Comparison of ENCODE assay signal across 23 mouse cellular contexts in the genomic region with DNA sequence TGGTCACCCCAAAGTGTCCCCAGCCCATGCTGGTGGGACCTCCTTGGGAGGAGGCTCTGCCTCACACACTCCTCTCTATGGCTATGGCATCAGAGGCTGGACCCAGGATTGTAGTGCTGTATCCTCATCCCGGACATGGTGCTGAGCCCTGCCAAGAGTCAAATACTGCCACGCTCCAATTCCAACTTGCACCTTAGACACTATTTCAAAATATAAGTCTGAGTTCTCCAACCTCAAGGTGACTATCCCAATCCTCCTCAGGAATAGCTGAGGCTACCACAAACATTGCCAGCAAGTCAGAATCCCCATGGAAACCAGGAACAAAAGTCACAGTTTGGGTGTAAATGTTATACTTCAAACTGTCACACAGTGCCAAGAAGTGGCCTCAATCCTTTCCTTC. TPM values are rescaled to one million over a fixed set of nuclear protein-coding genes. Genes with fewer than 3 reads are reported as not detected.
DNase-seq lines count a peak whose midpoint lies in the region; ATAC-seq and TF ChIP-seq lines count a peak whose summit lies in the region.
"Had no signal": no experiment of that assay in that cellular context is flagged by ENCODE, and none has a peak within 500 bp of the region (broad histone marks: within the 10 kb centered on the region; RNA-seq: fewer than 3 reads in every experiment).

No protein-coding gene starts in this region.

- H3K27ac ChIP-seq in forebrain, embryonic 15.5 days (replicated peaks), result peak overlapping the region; percentile 51
- no peak overlapping the region for H3K27ac ChIP-seq in forebrain, embryonic 10.5 days
- peak overlapping the region; percentile 62; the same call in 1 of the 2 replicates for H3K27ac ChIP-seq in intestine, embryonic 16.5 days (ENCODE audit: low read length)
- H3K27ac ChIP-seq in intestine, embryonic 15.5 days, result no peak overlapping the region
- peak overlapping the region; percentile 69 for H3K27ac ChIP-seq in kidney, postnatal 0 days
- no peak overlapping the region for H3K27ac ChIP-seq in kidney, embryonic 15.5 days
- H3K27ac ChIP-seq: embryonic facial prominence, embryonic 15.5 days; hindbrain, embryonic 15.5 days; left cerebral cortex, adult 2 months; liver, embryonic 12.5 days; macrophage; midbrain, embryonic 13.5 days; neural tube, embryonic 13.5 days; stomach, embryonic 15.5 days had no signal

- H3K27me3 ChIP-seq in forebrain, embryonic 15.5 days, result no peaks in the 10 kb centered on the region
- no peaks in the 10 kb centered on the region for H3K27me3 ChIP-seq in forebrain, embryonic 10.5 days (ENCODE audit: poor library complexity, severe bottlenecking)
- no peaks in the 10 kb centered on the region for H3K27me3 ChIP-seq in intestine, embryonic 16.5 days (replicated peaks; ENCODE audit: control insufficient read depth, insufficient read depth, low read length)
- H3K27me3 ChIP-seq in intestine, embryonic 15.5 days (replicated peaks), result no peaks in the 10 kb centered on the region
- no peaks in the 10 kb centered on the region for H3K27me3 ChIP-seq in kidney, postnatal 0 days (ENCODE audit: insufficient read depth, low read length)
- H3K27me3 ChIP-seq in kidney, embryonic 15.5 days, result no peaks in the 10 kb centered on the region
- H3K27me3 ChIP-seq: embryonic facial prominence, embryonic 15.5 days; hindbrain, embryonic 15.5 days; liver, embryonic 12.5 days; midbrain, embryonic 13.5 days; neural tube, embryonic 13.5 days; stomach, embryonic 15.5 days had no signal

- H3K36me3 ChIP-seq in forebrain, embryonic 15.5 days, result peaks cover 20% of the 10 kb centered on the region
- peaks cover 83% of the 10 kb centered on the region for H3K36me3 ChIP-seq in forebrain, embryonic 10.5 days (replicated peaks)
- peaks cover 5% of the 10 kb centered on the region for H3K36me3 ChIP-seq in intestine, embryonic 16.5 days (ENCODE audit: control insufficient read depth, insufficient read depth, low read length)
- H3K36me3 ChIP-seq in intestine, embryonic 15.5 days, result peaks cover 32% of the 10 kb centered on the region
- H3K36me3 ChIP-seq in kidney, postnatal 0 days (ENCODE audit: insufficient read depth, low read length), result peaks cover 23% of the 10 kb centered on the region; the same call in 1 of the 2 replicates
- H3K36me3 ChIP-seq in kidney, embryonic 15.5 days, result peaks cover 68% of the 10 kb centered on the region

- no peak for TF ChIP-seq CTCF in kidney, postnatal 0 days (IDR thresholded peaks at IDR 0.05; ENCODE audit: low read depth)

- 83% methylated on average over 2 of the region's 2 CpGs for WGBS in forebrain, embryonic 15.5 days
- WGBS in forebrain, embryonic 10.5 days, result 91% methylated on average over 2 of the region's 2 CpGs
- 90% methylated on average over 2 of the region's 2 CpGs for WGBS in intestine, embryonic 16.5 days
- 81% methylated on average over 2 of the region's 2 CpGs for WGBS in intestine, embryonic 15.5 days
- 64% methylated on average over 2 of the region's 2 CpGs for WGBS in kidney, postnatal 0 days
- 82% methylated on average over 2 of the region's 2 CpGs for WGBS in kidney, embryonic 15.5 days

- H3K4me2 ChIP-seq in forebrain, embryonic 15.5 days (replicated peaks), result no peak overlapping the region
- H3K4me2 ChIP-seq in intestine, embryonic 16.5 days (ENCODE audit: low read depth, low read length), result no peak overlapping the region
- H3K4me2 ChIP-seq in intestine, embryonic 15.5 days (replicated peaks), result no peak overlapping the region
- H3K4me2 ChIP-seq in kidney, postnatal 0 days (ENCODE audit: low read length), result no peak overlapping the region
- no peak overlapping the region for H3K4me2 ChIP-seq in kidney, embryonic 15.5 days
- H3K4me2 ChIP-seq: embryonic facial prominence, embryonic 15.5 days; hindbrain, embryonic 15.5 days; liver, embryonic 12.5 days; midbrain, embryonic 13.5 days; neural tube, embryonic 13.5 days; stomach, embryonic 15.5 days had no signal

- H3K4me1 ChIP-seq in forebrain, embryonic 15.5 days, result peaks cover 30% of the 10 kb centered on the region
- H3K4me1 ChIP-seq in forebrain, embryonic 10.5 days, result peaks cover 11% of the 10 kb centered on the region
- H3K4me1 ChIP-seq in intestine, embryonic 16.5 days (ENCODE audit: control insufficient read depth, insufficient read depth, low read length), result peaks cover 54% of the 10 kb centered on the region
- peaks cover 45% of the 10 kb centered on the region for H3K4me1 ChIP-seq in intestine, embryonic 15.5 days (replicated peaks)
- H3K4me1 ChIP-seq in kidney, postnatal 0 days (replicated peaks; ENCODE audit: insufficient read depth, low read length), result peaks cover 17% of the 10 kb centered on the region
- H3K4me1 ChIP-seq in kidney, embryonic 15.5 days, result peaks cover 53% of the 10 kb centered on the region

- no peak overlapping the region for H3K4me3 ChIP-seq in forebrain, embryonic 15.5 days
- H3K4me3 ChIP-seq in forebrain, embryonic 10.5 days, result no peak overlapping the region
- H3K4me3 ChIP-seq in intestine, embryonic 16.5 days (ENCODE audit: low read length), result no peak overlapping the region
- H3K4me3 ChIP-seq in intestine, embryonic 15.5 days (replicated peaks), result no peak overlapping the region
- H3K4me3 ChIP-seq in kidney, postnatal 0 days (replicated peaks; ENCODE audit: low read depth, low read length), result no peak overlapping the region
- H3K4me3 ChIP-seq in kidney, embryonic 15.5 days (replicated peaks), result no peak overlapping the region
- H3K4me3 ChIP-seq: embryonic facial prominence, embryonic 15.5 days; hindbrain, embryonic 15.5 days; left cerebral cortex, adult 2 months; liver, embryonic 12.5 days; midbrain, embryonic 13.5 days; neural tube, embryonic 13.5 days; stomach, embryonic 15.5 days had no signal

- no peak overlapping the region for H3K9ac ChIP-seq in forebrain, embryonic 15.5 days (replicated peaks)
- no peak overlapping the region for H3K9ac ChIP-seq in intestine, embryonic 16.5 days (ENCODE audit: low read depth, low read length)
- no peak overlapping the region for H3K9ac ChIP-seq in intestine, embryonic 15.5 days
- H3K9ac ChIP-seq in kidney, postnatal 0 days (ENCODE audit: low read depth, low read length), result no peak overlapping the region
- no peak overlapping the region for H3K9ac ChIP-seq in kidney, embryonic 15.5 days
- H3K9ac ChIP-seq: embryonic facial prominence, embryonic 15.5 days; hindbrain, embryonic 15.5 days; liver, embryonic 12.5 days; liver, postnatal 0 days; midbrain, embryonic 13.5 days; neural tube, embryonic 13.5 days; stomach, embryonic 15.5 days had no signal

- no peak for DNase-seq in forebrain, embryonic 10.5 days (ENCODE audit: extremely low spot score, low spot score)
- no peak for DNase-seq in kidney, postnatal 0 days (ENCODE audit: low spot score)
- DNase-seq in kidney, postnatal 36 days, result peak; percentile 51 to 71
- no peak for DNase-seq in lung, postnatal 4 days
- DNase-seq: adrenal gland, postnatal 14 days; gastrocnemius, postnatal 10 days; heart, postnatal 4 days; liver, postnatal 0 days had no signal

- ATAC-seq in forebrain, embryonic 15.5 days (replicated peaks), result no peak
- no peak for ATAC-seq in intestine, embryonic 16.5 days
- no peak for ATAC-seq in intestine, embryonic 15.5 days
- no peak for ATAC-seq in kidney, postnatal 0 days (replicated peaks; ENCODE audit: low FRiP score, low read depth)
- ATAC-seq in kidney, embryonic 15.5 days (replicated peaks; ENCODE audit: low FRiP score), result no peak
- ATAC-seq: CD4-positive, CD25-positive, alpha-beta regulatory T cell, adult 4 months; inflammation-experienced regulatory T-cells, adult 6 months; liver, embryonic 12.5 days; liver, postnatal 0 days; lung, postnatal 0 days; midbrain, embryonic 13.5 days had no signal

- H3K9me3 ChIP-seq in forebrain, embryonic 15.5 days, result no peaks in the 10 kb centered on the region
- no peaks in the 10 kb centered on the region for H3K9me3 ChIP-seq in forebrain, embryonic 10.5 days
- no peaks in the 10 kb centered on the region for H3K9me3 ChIP-seq in intestine, embryonic 16.5 days (ENCODE audit: control insufficient read depth, low read length)
- no peaks in the 10 kb centered on the region for H3K9me3 ChIP-seq in intestine, embryonic 15.5 days
- H3K9me3 ChIP-seq in kidney, postnatal 0 days (replicated peaks; ENCODE audit: low read length), result no peaks in the 10 kb centered on the region
- no peaks in the 10 kb centered on the region for H3K9me3 ChIP-seq in kidney, embryonic 15.5 days (replicated peaks)
- H3K9me3 ChIP-seq: embryonic facial prominence, embryonic 15.5 days; hindbrain, embryonic 15.5 days; liver, embryonic 12.5 days; midbrain, embryonic 13.5 days; neural tube, embryonic 13.5 days; stomach, embryonic 15.5 days had no signal

RNA-seq across cellular contexts. Expression of gene Cant1, which starts 6.3 kb away (rescaled TPM):
- 28.9 and 31.6 TPM in 2 replicates for polyA plus RNA-seq in forebrain, embryonic 15.5 days (2015; fragmentation: Nextera tagmentation; extraction: Ambion mirVana)
- 19.0 and 19.2 TPM in 2 replicates for polyA plus RNA-seq in forebrain, embryonic 10.5 days (2016; fragmentation: Nextera tagmentation; extraction: Ambion mirVana)
- polyA plus RNA-seq in intestine, embryonic 16.5 days (2015; fragmentation: Nextera tagmentation; extraction: Ambion mirVana), result 38.7 and 44.1 TPM in 2 replicates
- 39.7 and 44.3 TPM in 2 replicates for polyA plus RNA-seq in intestine, embryonic 15.5 days (2015; fragmentation: Nextera tagmentation; extraction: Ambion mirVana)
- 25.7 and 25.8 TPM in 2 replicates for polyA plus RNA-seq in kidney, postnatal 0 days (2015; fragmentation: Nextera tagmentation; extraction: Ambion mirVana)
- polyA plus RNA-seq in kidney, embryonic 15.5 days (2015; fragmentation: Nextera tagmentation; extraction: Ambion mirVana), result 26.7 and 32.9 TPM in 2 replicates

RNA-seq across cellular contexts. Expression of gene Lgals3bp, which starts 10.7 kb away (rescaled TPM):
- polyA plus RNA-seq in forebrain, embryonic 15.5 days (2015; fragmentation: Nextera tagmentation; extraction: Ambion mirVana), result 2.6 TPM in 2 replicates
- polyA plus RNA-seq in forebrain, embryonic 10.5 days (2016; fragmentation: Nextera tagmentation; extraction: Ambion mirVana), result 0.47 and 1.0 TPM in 2 replicates
- 226 and 234 TPM in 2 replicates for polyA plus RNA-seq in intestine, embryonic 16.5 days (2015; fragmentation: Nextera tagmentation; extraction: Ambion mirVana)
- 153 and 171 TPM in 2 replicates for polyA plus RNA-seq in intestine, embryonic 15.5 days (2015; fragmentation: Nextera tagmentation; extraction: Ambion mirVana)
- polyA plus RNA-seq in kidney, postnatal 0 days (2015; fragmentation: Nextera tagmentation; extraction: Ambion mirVana), result 68.8 and 80.3 TPM in 2 replicates
- polyA plus RNA-seq in kidney, embryonic 15.5 days (2015; fragmentation: Nextera tagmentation; extraction: Ambion mirVana), result 13.6 and 18.2 TPM in 2 replicates

RNA-seq across cellular contexts. Expression of gene C1qtnf1, which starts 15.4 kb away (rescaled TPM):
- polyA plus RNA-seq in forebrain, embryonic 15.5 days (2015; fragmentation: Nextera tagmentation; extraction: Ambion mirVana), result 3.2 and 3.4 TPM in 2 replicates
- polyA plus RNA-seq in forebrain, embryonic 10.5 days (2016; fragmentation: Nextera tagmentation; extraction: Ambion mirVana), result 1.5 and 2.3 TPM in 2 replicates
- 7.1 and 7.3 TPM in 2 replicates for polyA plus RNA-seq in intestine, embryonic 16.5 days (2015; fragmentation: Nextera tagmentation; extraction: Ambion mirVana)
- 6.3 and 6.6 TPM in 2 replicates for polyA plus RNA-seq in intestine, embryonic 15.5 days (2015; fragmentation: Nextera tagmentation; extraction: Ambion mirVana)
- polyA plus RNA-seq in kidney, postnatal 0 days (2015; fragmentation: Nextera tagmentation; extraction: Ambion mirVana), result 13.0 and 15.0 TPM in 2 replicates
- polyA plus RNA-seq in kidney, embryonic 15.5 days (2015; fragmentation: Nextera tagmentation; extraction: Ambion mirVana), result 5.9 and 7.2 TPM in 2 replicates
- polyA plus RNA-seq: CD4-positive, CD25-positive, alpha-beta regulatory T cell, adult 4 months; inflammation-experienced regulatory T-cells, adult 6 months had no signal

RNA-seq across cellular contexts. Expression of gene Timp2, which starts 57.1 kb away (rescaled TPM):
- 69.4 and 75.2 TPM in 2 replicates for polyA plus RNA-seq in forebrain, embryonic 15.5 days (2015; fragmentation: Nextera tagmentation; extraction: Ambion mirVana)
- polyA plus RNA-seq in forebrain, embryonic 10.5 days (2016; fragmentation: Nextera tagmentation; extraction: Ambion mirVana), result 31.3 and 35.1 TPM in 2 replicates
- 30.9 and 45.1 TPM in 2 replicates for polyA plus RNA-seq in intestine, embryonic 16.5 days (2015; fragmentation: Nextera tagmentation; extraction: Ambion mirVana)
- polyA plus RNA-seq in intestine, embryonic 15.5 days (2015; fragmentation: Nextera tagmentation; extraction: Ambion mirVana), result 58.8 and 60.2 TPM in 2 replicates
- polyA plus RNA-seq in kidney, postnatal 0 days (2015; fragmentation: Nextera tagmentation; extraction: Ambion mirVana), result 81.0 and 88.4 TPM in 2 replicates
- 84.4 and 87.7 TPM in 2 replicates for polyA plus RNA-seq in kidney, embryonic 15.5 days (2015; fragmentation: Nextera tagmentation; extraction: Ambion mirVana)

Comparison
In these comparisons a context has a peak if more than half of its experiments do, and no peak if none do; other contexts are left out.
1. H3K27ac ChIP-seq: peak in forebrain, embryonic 15.5 days (single experiment), intestine, embryonic 16.5 days (single experiment) and kidney, postnatal 0 days (single experiment); none in forebrain, embryonic 10.5 days (single experiment), intestine, embryonic 15.5 days (single experiment) and kidney, embryonic 15.5 days (single experiment).
2. DNase-seq: peak in kidney, postnatal 36 days (2 of 2); none in forebrain, embryonic 10.5 days (single experiment), kidney, postnatal 0 days (single experiment) and lung, postnatal 4 days (0 of 2).